Mouse (Mus musculus): ENCODE data around the gene Rnf144b.

GRCm38 (mm10) chr13:47266411-47266810, 144.0 kb downstream of the Rnf144b start:
- TF ChIP-seq POLR2A (IDR thresholded peaks at IDR 0.05; ENCODE audit: control insufficient read depth, low read depth, low read length): no peak
- TF ChIP-seq CTCF (IDR thresholded peaks at IDR 0.05; ENCODE audit: control insufficient read depth, insufficient read depth, insufficient replicate concordance, low read depth, low read length): no peak

All from testis, adult 2 months (tissue).